Mouse (Mus musculus) inflammation-experienced regulatory T-cells, adult 16 weeks (primary cell): ENCODE results near the gene Cdca8. TPM values are rescaled to one million over a fixed set of nuclear protein-coding genes. Genes with fewer than 3 reads are reported as not detected.

ENCODE experiments used
- polyA plus RNA-seq: library from polyadenylated mRNA; unstranded; fragments of 100-300 nt; shearing (Covaris generic); gene quantifications from one replicate; pipeline ENCODE4 v1.2.1, GENCODE M21; 2017

The Cdca8 gene
- polyA plus RNA-seq = 16.5 TPM

DNA sequence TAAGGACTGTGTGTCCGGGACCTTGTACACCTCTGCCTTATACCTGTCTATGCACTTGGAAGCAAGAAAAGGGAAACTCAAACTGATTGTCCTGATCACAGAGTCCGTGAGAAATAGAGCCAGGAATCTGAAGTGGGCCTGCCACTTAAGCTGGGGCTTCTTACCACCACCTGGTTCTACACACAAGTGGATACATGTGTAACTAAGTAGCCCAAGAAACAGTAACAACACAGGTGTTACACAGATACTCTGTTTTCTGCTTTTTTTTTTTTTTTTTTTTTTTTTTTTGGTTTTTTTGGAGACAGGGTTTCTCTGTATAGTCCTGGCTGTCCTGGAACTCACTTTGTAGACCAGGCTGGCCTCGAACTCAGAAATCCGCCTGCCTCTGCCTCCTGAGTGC lies at the start of gene Cdca8:
Cdca8 (minus strand) TSS at position 101 of the 400 bp plus-strand sequence.

DNA sequence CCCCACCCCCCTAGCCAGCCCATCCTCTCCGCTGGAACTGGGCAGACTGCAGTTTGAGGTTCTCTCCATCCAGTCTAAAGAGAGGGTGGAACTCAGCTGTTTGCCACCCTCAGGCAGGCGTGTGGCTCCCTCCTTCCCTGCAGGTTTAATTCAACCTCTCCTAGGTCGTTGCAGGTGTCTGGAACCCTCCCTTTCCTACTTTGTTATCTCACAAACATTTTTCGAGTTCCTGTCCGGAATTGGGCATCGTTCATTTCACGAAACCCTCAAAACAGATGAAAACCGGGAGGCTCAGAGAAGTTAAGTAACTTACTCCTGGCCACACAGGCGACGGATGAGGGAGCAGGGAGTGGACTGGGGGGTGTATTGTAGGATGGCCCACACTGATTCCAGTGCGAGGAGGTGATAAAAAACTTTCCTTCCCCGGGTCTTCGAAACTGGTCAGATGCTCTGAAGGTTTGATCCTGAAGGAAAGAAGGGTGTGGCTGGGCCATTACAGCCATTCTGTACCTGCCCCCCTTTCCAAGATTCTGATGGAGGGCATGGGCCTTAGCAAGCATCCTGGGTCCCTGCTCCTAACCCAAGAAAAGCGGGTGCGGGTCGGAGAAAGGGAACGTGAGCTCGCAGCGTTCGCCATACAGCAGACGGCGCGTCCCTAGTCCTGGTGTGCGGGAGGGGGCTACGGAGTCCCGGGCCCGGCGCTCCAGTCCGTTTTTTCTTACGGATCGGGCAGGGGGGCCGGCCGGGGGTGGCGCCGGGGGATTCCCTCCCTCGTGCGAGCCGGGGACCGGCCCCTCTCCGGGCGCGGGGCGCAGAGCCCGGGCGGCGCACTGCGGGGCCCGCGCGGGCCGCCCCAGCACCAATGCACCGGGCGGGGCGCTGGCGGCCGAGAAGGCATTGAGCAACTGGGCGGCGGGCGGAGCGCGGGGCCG lies 46.8 kb upstream of the Cdca8 start, which contains the start of gene Rspo1:
Rspo1 (plus strand) TSS at position 760 of the 932 bp plus-strand sequence.

DNA sequence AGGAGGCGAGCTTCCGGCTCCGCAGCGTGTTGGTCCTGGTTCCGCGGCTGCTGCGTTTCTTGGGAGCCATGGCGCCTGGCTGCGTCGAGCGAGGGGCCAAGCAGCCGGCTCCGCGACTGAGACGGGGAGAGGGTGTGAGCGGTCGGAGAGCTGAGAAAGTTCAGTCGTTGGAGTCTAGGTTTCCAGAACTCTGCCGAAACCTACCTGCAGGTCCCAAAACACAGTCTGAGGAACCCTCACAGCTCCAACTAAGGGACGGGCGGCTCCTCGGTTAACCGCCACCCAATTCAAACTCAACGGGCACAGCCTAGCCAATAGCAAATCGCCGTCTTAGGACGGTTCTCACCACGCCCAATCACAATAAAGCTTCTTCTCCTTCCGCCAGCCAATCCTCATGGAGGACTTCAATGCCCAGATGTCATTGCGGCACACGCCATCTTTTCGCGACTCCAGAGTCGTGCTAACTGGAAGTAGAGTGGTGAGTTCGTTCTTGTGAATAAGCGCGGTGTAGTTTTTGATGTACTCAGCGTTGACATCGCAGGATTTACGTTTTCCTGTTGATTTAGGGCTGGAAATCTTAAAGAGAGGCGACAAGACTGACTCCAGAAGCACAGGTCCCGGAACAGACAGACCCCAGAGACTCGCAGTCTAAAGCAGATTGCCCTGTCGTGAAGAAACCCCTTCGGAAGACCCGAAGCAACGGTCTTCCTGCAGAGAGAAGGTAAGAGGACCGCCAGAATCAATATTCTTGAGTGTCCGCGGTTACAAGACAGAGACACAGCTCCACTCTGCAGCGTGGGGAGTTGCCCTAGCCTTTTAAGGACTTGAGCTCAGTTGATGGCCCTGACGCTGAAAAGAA lies 2.3 kb downstream of the Cdca8 start, which contains the start of gene 9930104L06Rik:
9930104L06Rik (plus strand) TSS at position 436 of the 859 bp plus-strand sequence.

DNA sequence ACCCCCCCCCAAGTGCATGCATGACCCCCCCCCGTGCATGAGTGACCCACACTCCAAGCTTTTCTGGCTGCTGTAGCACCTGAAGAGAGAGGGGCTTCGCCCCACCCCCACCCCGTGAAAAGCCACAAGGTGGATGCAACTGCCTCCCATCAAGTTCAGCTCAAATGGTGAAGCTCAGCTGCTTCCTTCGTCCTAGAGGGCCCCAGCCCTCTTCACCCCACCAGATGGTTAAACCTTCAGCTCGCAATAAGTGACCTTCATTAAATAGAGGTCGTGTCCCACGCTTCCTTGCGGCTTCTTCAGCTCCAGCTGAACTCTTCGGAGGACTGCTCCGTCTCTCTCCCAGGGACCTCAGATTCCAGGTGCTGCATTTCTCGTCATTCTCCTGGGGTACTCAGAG lies 58.5 kb downstream of the Cdca8 start, which contains the start of gene Epha10:
Epha10 (plus strand) TSS at position 301 of the 400 bp plus-strand sequence.

Other genes with a start within 250 kb of the Cdca8 start
- 80.7 TPM for gene Utp11, start 245.7 kb downstream of the Cdca8 start, polyA plus RNA-seq
- gene Fhl3, start 238.6 kb downstream of the Cdca8 start, polyA plus RNA-seq = 0.99 TPM
- gene Sf3a3, start 224.5 kb downstream of the Cdca8 start, polyA plus RNA-seq = 141 TPM
- gene Inpp5b, start 197.5 kb downstream of the Cdca8 start, polyA plus RNA-seq = 182 TPM
- 25.5 TPM for gene Mtf1, start 137.2 kb downstream of the Cdca8 start, polyA plus RNA-seq
- 5.3 TPM for gene Yrdc, start 88.6 kb downstream of the Cdca8 start, polyA plus RNA-seq
- gene 1110065P20Rik, start 88.1 kb downstream of the Cdca8 start, polyA plus RNA-seq = 8.0 TPM
- gene Maneal, start 77.1 kb downstream of the Cdca8 start, polyA plus RNA-seq = 0.28 TPM
- not detected for gene Epha10, start 58.4 kb downstream of the Cdca8 start, polyA plus RNA-seq
- 21.0 TPM for gene 9930104L06Rik, start 2.3 kb downstream of the Cdca8 start, polyA plus RNA-seq
- not detected for gene Rspo1, start 47.1 kb upstream of the Cdca8 start, polyA plus RNA-seq
- 92.9 TPM for gene Gnl2, start 77.3 kb upstream of the Cdca8 start, polyA plus RNA-seq
- gene Dnali1, start 126.4 kb upstream of the Cdca8 start, polyA plus RNA-seq = not detected
- gene Snip1, start 127.4 kb upstream of the Cdca8 start, polyA plus RNA-seq = 17.0 TPM
- gene Meaf6, start 145.8 kb upstream of the Cdca8 start, polyA plus RNA-seq = 64.3 TPM
- 23.3 TPM for gene Zc3h12a, start 188.5 kb upstream of the Cdca8 start, polyA plus RNA-seq